Mouse (Mus musculus): Measurements from ENCODE around the gene Eif2b3. TPM values are rescaled to one million over a fixed set of nuclear protein-coding genes. Genes with fewer than 3 reads are reported as not detected.

The Eif2b3 gene
- 11.9 TPM for polyA plus RNA-seq (2014; fragmentation: Illumina TruSeq; extraction: RNeasy Lipid Tissue Mini Kit (QIAGEN cat#74804); ENCODE audit: insufficient read depth, low read depth, low replicate concordance)

DNA sequence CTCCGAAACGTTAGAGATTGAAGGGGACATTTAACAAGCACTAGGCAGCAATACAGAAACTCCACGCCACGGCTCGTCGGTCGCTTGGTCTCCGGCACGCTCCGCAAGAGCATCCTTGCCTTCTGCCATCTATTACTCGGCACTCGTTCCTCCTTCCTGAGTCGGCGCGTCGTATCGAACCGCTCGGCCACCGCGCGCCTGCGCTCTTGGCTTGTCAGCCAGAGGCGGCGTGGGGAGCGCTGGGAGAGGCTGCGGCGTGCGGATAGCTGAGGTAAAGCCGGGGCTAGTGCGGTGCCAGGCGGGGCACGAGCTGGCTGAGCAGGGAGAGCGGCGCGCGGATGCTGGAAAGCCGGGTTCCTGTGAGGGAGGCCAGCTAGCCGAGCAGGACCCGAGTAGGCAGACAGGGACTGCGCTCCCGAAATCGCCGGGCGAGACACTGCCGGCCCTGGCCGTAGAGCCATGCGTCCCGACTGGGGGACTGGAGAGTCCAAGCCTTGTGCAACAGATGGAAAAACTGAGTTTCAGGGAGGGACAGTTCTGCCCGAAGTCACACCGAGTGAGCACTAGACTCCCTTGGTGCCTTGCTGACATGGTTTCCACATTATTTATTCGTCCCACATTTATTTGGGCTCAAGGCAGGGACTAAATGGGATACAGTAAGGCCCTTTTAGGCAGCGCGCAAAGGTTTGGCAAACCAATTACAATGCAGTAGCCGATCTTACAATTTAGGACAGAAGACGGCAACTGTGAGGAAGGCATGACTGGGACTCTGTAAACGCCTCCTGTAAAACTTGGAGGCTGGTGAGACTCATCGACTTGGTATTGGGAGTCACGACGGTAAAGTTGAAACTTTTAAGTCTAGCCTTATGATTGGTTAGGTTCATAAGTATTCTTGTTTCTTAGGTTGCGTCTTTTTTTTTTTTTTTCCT is at the start of gene Eif2b3:
Gene Eif2b3 (plus strand): TSS at position 197 of the 929 bp plus-strand sequence.

DNA sequence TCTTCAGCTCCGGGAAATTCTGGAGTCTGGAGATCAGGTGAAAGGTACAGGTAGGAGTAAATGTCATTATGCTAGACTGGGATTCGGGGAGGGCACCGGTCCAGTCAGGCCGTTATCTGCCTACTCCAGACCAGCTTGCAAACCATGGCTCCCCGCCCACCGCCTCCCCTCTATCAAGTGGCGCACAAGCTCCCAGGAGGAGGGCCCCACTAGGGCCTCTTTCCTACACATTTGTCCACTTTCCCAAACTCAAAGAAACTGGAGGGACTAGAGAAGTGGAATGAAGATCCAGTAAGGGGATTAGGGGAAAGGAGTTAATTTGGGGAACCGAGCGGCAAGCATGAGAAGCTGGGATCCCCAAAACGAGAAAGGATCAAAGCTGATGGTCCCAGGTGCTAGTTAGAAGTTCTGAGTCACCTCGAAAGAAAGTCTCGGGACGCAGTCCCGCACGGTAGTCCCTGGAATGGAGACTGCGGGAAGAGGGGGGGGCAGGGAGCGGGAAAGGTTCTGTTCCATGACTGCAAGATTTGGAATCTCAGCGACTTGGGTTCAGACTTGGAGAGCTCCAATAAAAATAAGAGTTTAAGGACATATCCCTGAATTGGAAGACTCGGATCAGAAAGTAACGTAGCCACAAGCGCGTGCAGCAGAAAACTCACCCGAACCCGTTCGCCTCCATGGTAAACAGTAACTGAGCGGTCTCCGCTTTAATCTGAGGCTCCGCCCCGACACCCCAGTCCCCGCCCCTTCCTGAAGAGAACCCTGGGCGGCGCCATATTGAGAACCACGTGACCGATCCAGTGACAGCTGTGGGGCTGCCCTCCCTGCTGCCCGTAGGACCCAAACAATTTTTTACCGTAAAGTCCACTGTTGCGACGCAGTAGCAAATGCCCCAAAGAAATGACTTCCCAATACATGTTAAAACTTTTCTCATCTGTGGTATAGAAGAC is 25.3 kb upstream of the Eif2b3 start, which contains the start of gene Urod:
Gene Urod (minus strand): TSS at position 742 of the 950 bp plus-strand sequence.

GRCm38 (mm10) chr4:116995131-116995797 is 23.9 kb upstream of the Eif2b3 start, which contains the start of gene Hectd3:
Gene Hectd3, plus strand, starts transcription at chr4:116995317.

DNA sequence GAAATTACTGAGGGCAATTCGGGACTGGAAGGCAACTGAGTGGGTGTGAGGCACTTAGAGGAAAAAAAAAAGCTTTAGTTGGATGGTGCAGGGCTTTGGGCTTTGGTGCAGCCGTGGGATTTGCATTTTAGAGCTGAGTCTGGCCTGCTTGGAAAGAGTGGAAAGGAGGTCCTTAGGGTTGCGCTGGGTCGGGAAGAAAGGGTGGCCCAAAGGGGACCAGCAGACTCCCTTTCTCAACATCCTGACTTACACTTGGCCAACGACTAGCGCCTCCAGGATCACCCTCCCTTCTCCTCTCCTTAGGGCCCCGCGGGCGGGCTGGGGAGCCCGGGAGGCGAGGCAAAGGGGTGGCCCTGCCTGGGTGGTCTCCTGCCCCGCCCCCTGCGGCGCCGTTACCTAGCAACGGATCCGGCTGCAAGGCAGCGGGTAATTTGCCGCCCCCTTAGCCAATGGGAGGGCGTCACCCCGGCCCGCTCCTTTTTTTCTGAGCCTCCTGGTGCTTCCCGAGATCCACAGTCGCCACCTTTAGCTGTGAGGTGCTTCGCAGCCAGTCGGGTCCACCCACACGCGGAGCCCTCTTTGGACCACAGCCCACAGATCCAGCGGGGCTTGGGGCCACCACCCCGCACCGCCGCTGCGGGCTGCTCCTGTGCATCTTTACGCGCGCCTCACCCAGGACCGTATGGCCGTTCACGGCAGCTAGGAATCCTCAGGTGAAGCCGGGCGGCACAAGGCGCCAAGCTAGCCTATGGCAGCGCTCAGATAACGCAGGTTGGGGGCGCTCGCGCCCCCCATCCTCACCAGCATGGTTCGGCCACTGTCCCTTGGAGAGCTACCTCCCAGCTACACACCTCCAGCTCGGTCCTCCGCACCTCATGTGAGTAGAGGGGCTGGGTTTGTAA is 76.6 kb downstream of the Eif2b3 start, which contains the start of gene Ptch2:
Gene Ptch2 (plus strand): TSS at position 525 of the 902 bp plus-strand sequence.

GRCm38 (mm10) chr4:117125348-117125909 is 106.2 kb downstream of the Eif2b3 start, which contains the start of gene Btbd19:
Gene Btbd19, minus strand, starts transcription at chr4:117125725.

DNA sequence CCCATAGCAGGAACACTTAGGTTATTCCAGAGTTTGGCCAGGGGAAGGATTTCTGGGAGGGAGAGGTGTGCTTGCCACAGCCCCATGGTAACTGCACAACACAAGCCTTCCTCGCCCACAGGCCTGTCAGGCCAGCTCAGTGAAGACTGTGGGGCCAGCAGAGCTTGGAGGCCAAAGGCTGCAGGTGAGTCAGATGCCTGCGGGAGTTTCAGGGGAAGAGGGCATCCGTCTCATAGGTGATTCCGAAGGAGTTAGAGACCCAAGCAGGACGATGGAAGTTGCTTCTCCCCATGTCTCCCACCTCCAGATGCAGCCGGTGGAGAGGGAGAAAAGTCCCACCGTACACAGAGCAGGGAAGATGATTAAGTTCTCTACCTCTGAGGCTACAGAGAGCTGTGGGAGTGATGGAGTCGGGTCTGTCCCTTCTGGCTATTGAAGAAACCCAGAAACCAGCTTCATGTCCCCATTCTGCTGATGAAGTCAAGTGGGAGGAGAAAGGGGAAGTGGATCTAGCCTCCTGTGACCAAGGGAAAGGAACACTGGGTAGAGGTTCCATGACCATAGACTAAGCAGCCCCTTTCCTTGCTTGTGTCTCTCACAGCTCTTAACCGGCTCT is 107.6 kb downstream of the Eif2b3 start, which contains the start of gene Tctex1d4:
Gene Tctex1d4 (plus strand): TSS at position 120 of the 616 bp plus-strand sequence.

GRCm38 (mm10) chr4:117133817-117134600 is 114.8 kb downstream of the Eif2b3 start, which contains the start of gene Plk3:
Gene Plk3, minus strand, starts transcription at chr4:117133963.

Other genes starting within 250 kb of the Eif2b3 start
- gene Toe1, start 211.8 kb upstream of the Eif2b3 start, polyA plus RNA-seq (2014; fragmentation: Illumina TruSeq; extraction: RNeasy Lipid Tissue Mini Kit (QIAGEN cat#74804); ENCODE audit: insufficient read depth, low read depth, low replicate concordance), result 13.1 TPM
- gene Mutyh, start 211.7 kb upstream of the Eif2b3 start, polyA plus RNA-seq (2014; fragmentation: Illumina TruSeq; extraction: RNeasy Lipid Tissue Mini Kit (QIAGEN cat#74804); ENCODE audit: insufficient read depth, low read depth, low replicate concordance), result 2.1 TPM
- gene Hpdl, start 197.7 kb upstream of the Eif2b3 start, polyA plus RNA-seq (2014; fragmentation: Illumina TruSeq; extraction: RNeasy Lipid Tissue Mini Kit (QIAGEN cat#74804); ENCODE audit: insufficient read depth, low read depth, low replicate concordance), result 0.30 TPM
- gene Zswim5, start 142.0 kb upstream of the Eif2b3 start, polyA plus RNA-seq (2014; fragmentation: Illumina TruSeq; extraction: RNeasy Lipid Tissue Mini Kit (QIAGEN cat#74804); ENCODE audit: insufficient read depth, low read depth, low replicate concordance), result 0.73 TPM
- gene Urod, start 25.0 kb upstream of the Eif2b3 start, polyA plus RNA-seq (2014; fragmentation: Illumina TruSeq; extraction: RNeasy Lipid Tissue Mini Kit (QIAGEN cat#74804); ENCODE audit: insufficient read depth, low read depth, low replicate concordance), result 56.2 TPM
- 11.0 TPM for gene Hectd3, start 24.1 kb upstream of the Eif2b3 start, polyA plus RNA-seq (2014; fragmentation: Illumina TruSeq; extraction: RNeasy Lipid Tissue Mini Kit (QIAGEN cat#74804); ENCODE audit: insufficient read depth, low read depth, low replicate concordance)
- gene Ptch2, start 76.7 kb downstream of the Eif2b3 start, polyA plus RNA-seq (2014; fragmentation: Illumina TruSeq; extraction: RNeasy Lipid Tissue Mini Kit (QIAGEN cat#74804); ENCODE audit: insufficient read depth, low read depth, low replicate concordance), result 0.66 TPM
- 3.3 TPM for gene Btbd19, start 106.3 kb downstream of the Eif2b3 start, polyA plus RNA-seq (2014; fragmentation: Illumina TruSeq; extraction: RNeasy Lipid Tissue Mini Kit (QIAGEN cat#74804); ENCODE audit: insufficient read depth, low read depth, low replicate concordance)
- 36.5 TPM for gene Tctex1d4, start 107.4 kb downstream of the Eif2b3 start, polyA plus RNA-seq (2014; fragmentation: Illumina TruSeq; extraction: RNeasy Lipid Tissue Mini Kit (QIAGEN cat#74804); ENCODE audit: insufficient read depth, low read depth, low replicate concordance)
- gene Plk3, start 114.6 kb downstream of the Eif2b3 start, polyA plus RNA-seq (2014; fragmentation: Illumina TruSeq; extraction: RNeasy Lipid Tissue Mini Kit (QIAGEN cat#74804); ENCODE audit: insufficient read depth, low read depth, low replicate concordance), result 4.8 TPM
- gene Rps8, start 136.8 kb downstream of the Eif2b3 start, polyA plus RNA-seq (2014; fragmentation: Illumina TruSeq; extraction: RNeasy Lipid Tissue Mini Kit (QIAGEN cat#74804); ENCODE audit: insufficient read depth, low read depth, low replicate concordance), result 1,631 TPM
- 0.31 TPM for gene Kif2c, start 163.2 kb downstream of the Eif2b3 start, polyA plus RNA-seq (2014; fragmentation: Illumina TruSeq; extraction: RNeasy Lipid Tissue Mini Kit (QIAGEN cat#74804); ENCODE audit: insufficient read depth, low read depth, low replicate concordance)
- gene Tmem53, start 232.5 kb downstream of the Eif2b3 start, polyA plus RNA-seq (2014; fragmentation: Illumina TruSeq; extraction: RNeasy Lipid Tissue Mini Kit (QIAGEN cat#74804); ENCODE audit: insufficient read depth, low read depth, low replicate concordance), result 8.9 TPM
- 3.1 TPM for gene Armh1, start 232.7 kb downstream of the Eif2b3 start, polyA plus RNA-seq (2014; fragmentation: Illumina TruSeq; extraction: RNeasy Lipid Tissue Mini Kit (QIAGEN cat#74804); ENCODE audit: insufficient read depth, low read depth, low replicate concordance)

Measured in lung, adult 10 weeks (tissue).